ENCODE assay signal across 8 mouse cellular contexts in the genomic region with DNA sequence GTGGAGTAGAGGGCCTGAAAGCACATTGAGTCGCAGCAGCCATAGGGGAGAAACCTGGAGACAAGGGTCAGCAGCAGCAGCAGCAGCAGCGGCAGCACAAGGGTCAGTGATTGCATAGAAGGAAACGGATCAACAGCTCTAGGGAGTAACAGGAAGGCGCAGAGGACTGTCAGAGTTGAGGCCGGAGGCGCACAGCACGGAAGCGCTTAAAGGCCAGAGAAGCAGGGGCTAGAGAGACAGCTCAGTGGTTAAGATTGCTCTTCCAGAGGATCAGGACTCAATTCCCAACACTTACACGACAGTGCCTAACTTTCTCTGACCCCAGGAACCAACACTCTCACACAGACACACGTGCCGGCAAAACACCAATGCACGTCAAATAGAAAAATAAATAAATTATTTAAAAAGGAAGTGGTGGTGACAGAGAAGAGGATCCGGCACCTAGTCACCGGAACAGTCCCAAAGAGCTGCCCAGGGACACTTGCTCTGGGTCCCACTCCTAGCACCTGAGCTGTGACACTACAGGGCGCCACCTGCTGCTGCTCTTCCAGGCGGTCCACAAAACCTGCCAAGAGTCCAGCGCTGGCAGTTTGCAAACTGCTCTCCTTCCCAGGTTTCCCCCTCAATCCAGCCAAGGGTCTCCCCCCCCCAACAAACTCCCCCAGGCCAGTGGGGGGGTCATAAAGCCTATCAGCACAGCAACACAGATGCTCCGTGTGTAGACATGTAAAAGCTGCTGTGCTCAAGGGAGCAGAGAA. TPM values are rescaled to one million over a fixed set of nuclear protein-coding genes. Genes with fewer than 3 reads are reported as not detected.
DNase-seq lines count a peak whose midpoint lies in the region; ATAC-seq lines count a peak whose summit lies in the region.

No protein-coding gene starts in this region.

- H3K4me3 ChIP-seq in heart, embryonic 15.5 days = peak overlapping the region; percentile 18
- H3K4me3 ChIP-seq in limb, embryonic 10.5 days = no peak overlapping the region

- peaks cover 40% of the 10 kb centered on the region for H3K4me1 ChIP-seq in heart, embryonic 15.5 days (replicated peaks)
- peaks cover 46% of the 10 kb centered on the region for H3K4me1 ChIP-seq in limb, embryonic 10.5 days

- no peaks in the 10 kb centered on the region for H3K27me3 ChIP-seq in heart, embryonic 15.5 days
- 0 out of 2 replicates have a peak, but pooled peaks cover 5% of the 10 kb centered on the region for H3K27me3 ChIP-seq in limb, embryonic 10.5 days (ENCODE audit: low read depth, poor library complexity, severe bottlenecking)
- H3K27me3 ChIP-seq in splenic B cell, adult 2 months (ENCODE audit: control insufficient read depth, insufficient read depth, low read length, poor library complexity, severe bottlenecking) = no peaks in the 10 kb centered on the region

- ATAC-seq in heart, embryonic 15.5 days (replicated peaks; ENCODE audit: insufficient number of reproducible peaks, insufficient read depth, low FRiP score, low read depth) = no peak

- intact Hi-C loops in left cerebral cortex, postnatal 14 days (cut with DNase I) = no loop called here

- no peaks in the 10 kb centered on the region for H3K9me3 ChIP-seq in heart, embryonic 15.5 days (replicated peaks)
- no peaks in the 10 kb centered on the region for H3K9me3 ChIP-seq in limb, embryonic 10.5 days (replicated peaks)

- WGBS in heart, embryonic 15.5 days = 75% methylated on average over 18 of the region's 18 CpGs
- 81% methylated on average over 18 of the region's 18 CpGs for WGBS in limb, embryonic 10.5 days

- peak overlapping the region; percentile 88 for H3K4me2 ChIP-seq in heart, embryonic 15.5 days

- H3K36me3 ChIP-seq in heart, embryonic 15.5 days = no peaks in the 10 kb centered on the region
- H3K36me3 ChIP-seq in limb, embryonic 10.5 days = peaks cover 13% of the 10 kb centered on the region; the same call in 1 of the 2 replicates
- H3K36me3 ChIP-seq in splenic B cell, adult 2 months (ENCODE audit: control insufficient read depth, insufficient read depth, low read length, poor library complexity, severe bottlenecking) = no peaks in the 10 kb centered on the region

- peak; percentile 64 to 65 for DNase-seq in spleen, postnatal 10 days (ENCODE audit: low spot score in 2 of 2)
- no peak for DNase-seq in spleen, adult 18-20 months
- no peak for DNase-seq in limb, embryonic 10.5 days (ENCODE audit: low spot score)
- peak; percentile 32 for DNase-seq in splenic B cell, adult 2 months (ENCODE audit: low read depth, low spot score)
- no peak for DNase-seq in left cerebral cortex, postnatal 14 days (ENCODE audit: low spot score in 2 of 2)
- DNase-seq in urinary bladder, postnatal 25 days (ENCODE audit: low spot score) = no peak
- no peak for DNase-seq in natural killer cell, adult 2 months (ENCODE audit: low spot score in 2 of 2)

- H3K27ac ChIP-seq in heart, embryonic 15.5 days = peak overlapping the region; percentile 48
- 0 out of 2 replicates have a peak overlapping the region, but pooled peaks have one; percentile 21 for H3K27ac ChIP-seq in limb, embryonic 10.5 days

- H3K9ac ChIP-seq in heart, embryonic 15.5 days = no peak overlapping the region

RNA-seq across cellular contexts. Expression of a gene that starts 2.2 kb away (rescaled TPM):
- polyA plus RNA-seq in heart, embryonic 15.5 days (2015; fragmentation: Nextera tagmentation; extraction: Ambion mirVana) = 21.0 and 25.7 TPM in 2 replicates
- polyA plus RNA-seq in limb, embryonic 10.5 days (2016; fragmentation: Nextera tagmentation; extraction: Ambion mirVana) = 17.5 and 26.2 TPM in 2 replicates
- 10 to 100 TPM; 23.4 to 23.9 TPM for total RNA-seq in left cerebral cortex, postnatal 14 days (2021)

RNA-seq across cellular contexts. Expression of a gene that starts 13.7 kb away (rescaled TPM):
- polyA plus RNA-seq in heart, embryonic 15.5 days (2015; fragmentation: Nextera tagmentation; extraction: Ambion mirVana) = 321 and 323 TPM in 2 replicates
- 933 and 1,138 TPM in 2 replicates for polyA plus RNA-seq in limb, embryonic 10.5 days (2016; fragmentation: Nextera tagmentation; extraction: Ambion mirVana)
- 100 to 1,000 TPM; 146 to 149 TPM for total RNA-seq in left cerebral cortex, postnatal 14 days (2021)

RNA-seq across cellular contexts. Expression of a gene that starts 52.9 kb away (rescaled TPM):
- 0.10 and 0.30 TPM in 2 replicates for polyA plus RNA-seq in heart, embryonic 15.5 days (2015; fragmentation: Nextera tagmentation; extraction: Ambion mirVana)
- 0.05 and 0.08 TPM in 2 replicates for polyA plus RNA-seq in limb, embryonic 10.5 days (2016; fragmentation: Nextera tagmentation; extraction: Ambion mirVana)
- total RNA-seq in left cerebral cortex, postnatal 14 days (2021) = 100 to 1,000 TPM; 135 to 155 TPM

Comparison
In these comparisons a context has a peak if more than half of its experiments do, and no peak if none do; other contexts are left out.
1. DNase-seq: peak in spleen, postnatal 10 days (2 of 2) and splenic B cell, adult 2 months (single experiment); none in spleen, adult 18-20 months (0 of 2), limb, embryonic 10.5 days (single experiment), left cerebral cortex, postnatal 14 days (0 of 2), urinary bladder, postnatal 25 days (single experiment) and natural killer cell, adult 2 months (0 of 2).